Mouse (Mus musculus) cerebellum, adult 8-10 months (tissue): ENCODE results near the gene Cbfa2t2.
"Not testable (repeated sequence)": the region's sequence is repeated elsewhere in the genome, so short reads cannot be mapped to it uniquely, and the experiment has no call there.

Source experiments
- DNase-seq: peaks from one replicate; pipeline ENCODE4 v3.0.0; 2022

The Cbfa2t2 gene

GRCm38 (mm10) chr2:154474251-154475061 is 38.2 kb downstream of the Cbfa2t2 start:
- no peak for DNase-seq

GRCm38 (mm10) chr2:154475062-154475349 is 38.7 kb downstream of the Cbfa2t2 start:
- DNase-seq = no peak

- DNase-seq = no peak
Measured at GRCm38 (mm10) chr2:154475861-154476260, 39.6 kb downstream of the Cbfa2t2 start.

- no peak for DNase-seq
Measured at GRCm38 (mm10) chr2:154477028-154477427, 40.7 kb downstream of the Cbfa2t2 start.

- no peak for DNase-seq
Measured at GRCm38 (mm10) chr2:154491788-154492187, 55.5 kb downstream of the Cbfa2t2 start.

- not testable (repeated sequence) for DNase-seq
Measured at GRCm38 (mm10) chr2:154493559-154493958, 57.3 kb downstream of the Cbfa2t2 start.

GRCm38 (mm10) chr2:154495021-154495420 is 58.7 kb downstream of the Cbfa2t2 start:
- no peak for DNase-seq

GRCm38 (mm10) chr2:154498571-154498970 is 62.3 kb downstream of the Cbfa2t2 start:
- DNase-seq = peak; percentile 57

GRCm38 (mm10) chr2:154499717-154500247 is 63.5 kb downstream of the Cbfa2t2 start:
- no peak for DNase-seq

- DNase-seq = no peak
Measured at GRCm38 (mm10) chr2:154500758-154501157, 64.5 kb downstream of the Cbfa2t2 start.

GRCm38 (mm10) chr2:154507076-154507475 is 70.8 kb downstream of the Cbfa2t2 start:
- DNase-seq = no peak

- DNase-seq = peak; percentile 58
Measured at GRCm38 (mm10) chr2:154507566-154508283, 71.4 kb downstream of the Cbfa2t2 start.

- DNase-seq = no peak
Measured at GRCm38 (mm10) chr2:154508450-154508849, 72.2 kb downstream of the Cbfa2t2 start.

GRCm38 (mm10) chr2:154510141-154510540 is 73.9 kb downstream of the Cbfa2t2 start:
- DNase-seq = no peak

GRCm38 (mm10) chr2:154516944-154517343 is 80.7 kb downstream of the Cbfa2t2 start:
- DNase-seq = no peak

- DNase-seq = no peak
Measured at GRCm38 (mm10) chr2:154517424-154517823, 81.1 kb downstream of the Cbfa2t2 start.

GRCm38 (mm10) chr2:154521449-154521848 is 85.2 kb downstream of the Cbfa2t2 start:
- no peak for DNase-seq

GRCm38 (mm10) chr2:154522334-154522733 is 86.1 kb downstream of the Cbfa2t2 start:
- no peak for DNase-seq

GRCm38 (mm10) chr2:154525285-154525684 is 89.0 kb downstream of the Cbfa2t2 start:
- DNase-seq = no peak

GRCm38 (mm10) chr2:154526531-154526930 is 90.2 kb downstream of the Cbfa2t2 start:
- DNase-seq = no peak

GRCm38 (mm10) chr2:154532888-154533287 is 96.6 kb downstream of the Cbfa2t2 start:
- DNase-seq = no peak

GRCm38 (mm10) chr2:154534704-154535270 is 98.5 kb downstream of the Cbfa2t2 start:
- no peak for DNase-seq

- no peak for DNase-seq
Measured at GRCm38 (mm10) chr2:154538310-154538709, 102.0 kb downstream of the Cbfa2t2 start.

- DNase-seq = no peak
Measured at GRCm38 (mm10) chr2:154538710-154539109, 102.4 kb downstream of the Cbfa2t2 start.
